Mouse (Mus musculus) brain, embryonic 14.5 days (tissue): ENCODE measurements around the gene Gpr89.

ENCODE experiments used
- CTCF ChIP-seq: fragments of 200-500 bp; IDR thresholded peaks from 2 replicates; pipeline ENCODE4 v1.5.1; 2012; ENCODE audit warnings: inconsistent platforms, mild to moderate bottlenecking, moderate library complexity, borderline replicate concordance; ENCODE audit not compliant: insufficient read depth, insufficient read length; ENCODE audit errors: extremely low read depth
- POLR2A ChIP-seq: fragments of 200-500 bp; IDR thresholded peaks from 2 replicates; pipeline ENCODE4 v1.6.1; 2012; ENCODE audit warnings: mild to moderate bottlenecking, inconsistent platforms, borderline replicate concordance; ENCODE audit not compliant: poor library complexity, insufficient read depth, insufficient read length, severe bottlenecking; ENCODE audit errors: extremely low read depth

DNA sequence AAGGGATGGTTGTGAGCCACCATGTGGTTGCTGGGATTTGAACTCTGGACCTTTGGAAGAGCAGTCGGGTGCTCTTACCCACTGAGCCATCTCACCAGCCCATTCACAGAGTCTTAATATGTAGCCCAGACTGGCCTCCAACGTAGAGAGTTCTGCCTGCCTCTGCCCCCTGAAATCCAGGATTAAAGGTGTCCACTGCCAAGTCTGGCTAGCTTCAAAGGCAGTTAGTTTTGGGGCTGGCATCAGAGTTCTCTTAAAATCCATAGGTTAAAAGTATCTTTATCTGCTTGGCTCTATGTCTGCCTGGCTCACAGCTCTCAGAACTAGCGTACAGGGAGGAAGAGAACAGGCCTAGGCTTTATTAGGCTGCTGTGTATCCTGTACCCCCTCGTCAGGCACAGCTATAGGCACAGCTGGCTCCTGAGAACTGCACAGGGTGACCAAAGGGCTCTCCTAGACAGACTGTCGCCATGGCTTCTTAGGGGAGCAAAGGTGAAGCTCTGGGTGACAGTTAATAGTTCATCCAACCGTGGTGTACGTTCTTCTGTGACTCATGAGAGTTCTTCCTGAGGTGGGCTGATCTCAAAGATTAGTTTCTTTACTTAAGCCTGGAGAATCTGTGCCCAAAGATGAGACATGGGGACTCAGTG is 66.0 kb downstream of the Gpr89 start:
- TF ChIP-seq POLR2A, result no peak
- TF ChIP-seq CTCF, result no peak
